Mouse (Mus musculus) T-cell, adult 2 months (primary cell): ENCODE data around the gene Ryr3.

ENCODE experiments used
- DNase-seq: peaks from one replicate; pipeline ENCODE4 v3.0.0; 2022; ENCODE audit warnings: low spot score

Ryr3 gene

DNA sequence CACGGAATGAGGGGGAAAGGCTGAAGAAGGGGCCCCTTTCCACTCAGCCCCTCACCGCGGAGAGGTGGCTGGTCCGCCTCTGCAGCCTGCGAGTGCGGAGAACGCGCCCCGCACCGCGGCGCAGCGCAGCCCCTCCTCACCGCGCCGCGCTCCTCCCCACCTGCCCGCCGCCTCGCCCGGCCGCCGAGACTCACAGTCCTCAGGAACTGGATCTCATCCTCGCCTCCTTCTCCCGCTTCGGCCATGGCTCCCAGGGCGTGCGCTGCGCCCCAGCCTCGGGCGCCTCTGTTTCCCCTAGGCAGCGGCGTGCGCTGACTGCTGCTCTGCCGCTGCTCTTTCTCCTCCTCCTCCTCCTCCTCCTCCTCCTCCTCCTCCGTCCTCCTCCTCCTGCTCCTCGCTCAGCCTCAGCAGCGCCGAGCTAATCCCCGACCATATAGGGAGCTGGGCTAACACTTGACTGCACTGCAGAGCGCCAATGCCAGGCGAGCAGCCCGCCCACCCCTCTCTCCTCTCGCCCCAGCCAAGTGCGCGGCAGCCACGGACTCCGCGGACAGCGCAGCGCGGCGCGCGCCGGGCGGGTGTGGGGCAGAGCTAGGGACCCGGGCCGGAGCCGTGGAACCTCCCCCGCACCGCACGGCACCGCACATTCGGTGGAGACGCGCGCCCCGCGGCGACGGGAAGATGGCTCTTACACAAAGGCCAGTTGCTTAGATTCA is at the start of gene Ryr3:
Gene Ryr3, minus strand, starts transcription at position 351 of the 716 bp plus-strand sequence.
- DNase-seq: no peak

DNA sequence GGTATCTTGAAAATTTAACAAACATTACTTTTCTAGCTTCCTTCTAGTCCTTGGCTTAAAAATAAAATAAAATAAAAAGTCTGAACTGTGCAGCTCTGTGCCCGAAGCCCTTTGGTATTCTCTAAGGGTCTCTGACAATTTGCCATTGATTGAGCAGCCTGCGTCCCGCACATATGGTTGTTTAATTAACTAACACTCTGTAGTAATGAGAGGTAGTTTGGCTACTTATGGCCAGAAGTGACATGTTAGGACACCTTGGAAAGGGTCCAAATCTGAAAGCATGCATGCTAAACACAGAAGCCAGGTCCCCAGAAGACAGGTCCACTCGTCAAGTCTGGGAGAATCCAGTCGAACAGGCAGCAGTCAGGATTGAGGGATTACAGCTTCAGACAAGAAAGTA is 22.0 kb upstream of the Ryr3 start:
- no peak for DNase-seq

DNA sequence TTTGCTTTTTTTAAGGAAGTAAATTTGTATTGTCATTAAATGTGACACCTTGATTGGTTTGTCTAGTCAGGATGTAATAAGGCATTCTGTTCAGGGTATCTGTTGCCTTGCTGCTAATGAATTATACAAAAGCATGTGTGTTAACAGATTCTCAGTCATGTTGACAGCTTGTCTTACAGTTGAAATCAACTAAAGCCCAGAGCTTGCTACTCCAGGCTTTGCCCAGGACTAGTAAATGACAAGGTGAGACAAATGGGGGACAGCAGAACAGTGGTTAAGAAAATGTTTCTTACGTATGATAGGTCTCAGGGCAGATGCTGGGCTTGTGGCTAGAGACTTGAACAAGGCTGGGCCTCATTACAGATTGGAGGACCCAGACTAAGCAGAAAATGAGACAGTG is 20.1 kb upstream of the Ryr3 start:
- DNase-seq: no peak

DNA sequence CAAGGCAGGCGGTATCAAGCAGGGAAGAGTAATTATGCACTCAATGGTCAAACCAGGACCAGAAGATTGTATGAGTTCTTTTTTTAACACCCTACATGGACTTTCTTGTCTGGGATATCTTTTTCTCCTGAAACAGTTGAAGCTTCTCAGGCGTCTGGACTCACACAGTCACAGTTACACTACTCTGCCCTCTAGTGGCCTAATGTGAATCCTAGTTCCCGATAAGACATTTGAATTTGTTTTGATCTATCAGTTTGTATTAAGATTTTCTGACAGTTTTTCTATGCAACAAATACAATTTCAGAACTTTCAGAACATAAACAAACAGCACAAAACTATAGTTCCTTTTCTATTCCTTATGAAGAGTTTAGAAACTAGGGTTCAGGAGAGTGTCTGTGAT is 17.7 kb upstream of the Ryr3 start:
- no peak for DNase-seq

DNA sequence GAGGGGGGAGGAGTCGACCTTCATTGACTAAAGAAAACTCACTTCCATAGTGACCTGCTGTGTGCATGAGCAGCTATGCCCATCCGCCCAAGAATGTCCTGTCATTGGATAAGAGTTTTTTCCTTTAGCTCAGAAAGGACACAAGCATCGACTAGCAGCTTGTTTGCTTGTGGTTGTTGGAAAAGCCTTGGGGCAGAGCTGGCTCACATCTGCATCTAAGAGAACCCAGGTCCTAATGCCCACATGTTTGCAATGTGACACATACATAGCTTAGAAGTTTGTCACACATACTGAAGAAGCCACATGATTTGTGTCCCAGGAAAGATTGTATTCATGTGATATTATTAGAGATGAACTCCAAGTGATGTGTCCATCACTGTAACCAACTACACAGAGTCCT is 16.5 kb upstream of the Ryr3 start:
- DNase-seq: no peak

DNA sequence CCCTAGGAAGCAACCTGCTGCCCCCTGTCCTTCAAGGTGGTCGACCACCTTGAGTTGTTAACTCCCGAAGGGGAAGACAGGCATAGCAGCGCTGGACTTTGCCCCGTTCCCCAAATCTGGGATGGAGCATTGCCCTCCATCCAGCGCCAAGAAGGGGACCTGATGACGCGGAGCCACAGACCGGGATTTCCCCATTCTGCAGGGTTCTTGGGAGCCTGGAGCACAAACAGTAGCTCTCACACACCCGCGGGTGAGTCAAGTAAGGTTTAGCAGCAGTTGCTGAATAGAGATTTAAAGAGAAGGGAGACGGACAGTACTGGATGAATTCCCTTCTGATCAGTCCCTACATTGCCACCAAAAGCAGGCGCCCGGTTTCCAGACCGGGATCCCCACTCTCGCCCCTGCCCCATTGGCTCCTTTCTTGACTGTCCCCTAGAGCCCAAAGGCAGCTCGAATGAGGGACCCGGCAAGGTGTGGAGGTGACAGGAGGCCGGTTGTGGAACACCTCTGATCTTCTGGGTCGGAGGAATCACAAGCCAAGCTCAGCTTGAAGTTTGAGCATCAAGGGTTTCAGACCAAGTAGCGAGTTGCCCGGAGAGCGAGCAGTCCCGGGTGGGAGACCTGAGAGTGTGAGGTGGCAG is 671 bp downstream of the Ryr3 start:
- DNase-seq: no peak

DNA sequence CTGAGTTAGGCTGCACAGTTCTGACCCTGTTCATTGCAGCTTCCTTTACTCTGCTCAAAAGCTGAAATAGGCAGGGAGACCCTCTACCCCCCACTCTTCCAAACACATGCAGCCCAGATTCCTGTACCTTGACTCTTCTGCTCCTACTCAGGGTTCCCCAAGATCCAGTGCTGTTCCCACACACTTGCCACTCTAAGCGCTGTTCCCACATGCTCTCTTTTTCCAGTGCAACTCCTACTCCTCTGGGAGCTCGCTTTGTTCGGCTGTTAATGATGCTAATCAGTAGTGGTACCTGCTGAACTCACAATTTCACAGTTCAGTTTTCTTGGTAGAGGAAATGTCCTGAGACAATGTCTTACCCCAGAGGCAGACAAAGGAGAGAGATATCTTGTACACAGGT is 6.9 kb downstream of the Ryr3 start:
- DNase-seq: no peak

DNA sequence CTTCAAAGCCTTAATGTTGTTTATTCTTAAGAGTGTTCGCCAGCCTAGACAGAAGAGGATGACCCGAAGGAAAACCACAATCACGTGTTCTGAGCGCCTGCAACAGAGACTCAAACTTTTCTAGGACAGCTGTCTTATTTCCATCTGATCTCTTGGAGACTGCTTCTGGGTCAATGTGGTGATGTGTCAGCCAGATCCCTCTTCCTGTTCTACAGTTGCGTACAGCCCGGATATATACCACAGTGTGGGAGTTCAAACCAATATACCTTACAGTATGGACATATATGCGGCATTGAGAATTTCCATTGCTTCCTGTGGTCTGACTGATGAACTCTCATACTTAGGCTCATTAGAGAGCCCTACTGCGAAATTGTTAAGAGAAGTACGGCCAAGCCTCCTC is 7.6 kb downstream of the Ryr3 start:
- no peak for DNase-seq

DNA sequence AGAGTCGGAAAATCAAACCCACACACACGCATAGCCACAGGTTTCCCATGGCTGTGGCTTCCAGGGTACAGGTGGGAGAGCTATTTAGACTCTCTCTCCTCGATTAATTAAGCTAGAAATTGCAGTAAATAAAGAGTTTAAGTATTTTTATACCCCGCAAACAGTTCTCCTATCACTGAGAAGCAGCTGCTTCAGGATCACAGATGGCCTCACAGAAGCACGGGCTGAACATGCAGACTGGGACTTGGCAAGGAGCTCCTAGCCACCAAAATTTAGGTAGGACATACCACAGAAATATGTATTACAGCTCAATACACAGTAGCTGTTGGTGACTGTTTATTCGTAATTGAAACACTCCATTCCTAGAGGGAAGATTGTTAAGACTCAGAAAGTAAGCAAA is 14.0 kb downstream of the Ryr3 start:
- DNase-seq: no peak

DNA sequence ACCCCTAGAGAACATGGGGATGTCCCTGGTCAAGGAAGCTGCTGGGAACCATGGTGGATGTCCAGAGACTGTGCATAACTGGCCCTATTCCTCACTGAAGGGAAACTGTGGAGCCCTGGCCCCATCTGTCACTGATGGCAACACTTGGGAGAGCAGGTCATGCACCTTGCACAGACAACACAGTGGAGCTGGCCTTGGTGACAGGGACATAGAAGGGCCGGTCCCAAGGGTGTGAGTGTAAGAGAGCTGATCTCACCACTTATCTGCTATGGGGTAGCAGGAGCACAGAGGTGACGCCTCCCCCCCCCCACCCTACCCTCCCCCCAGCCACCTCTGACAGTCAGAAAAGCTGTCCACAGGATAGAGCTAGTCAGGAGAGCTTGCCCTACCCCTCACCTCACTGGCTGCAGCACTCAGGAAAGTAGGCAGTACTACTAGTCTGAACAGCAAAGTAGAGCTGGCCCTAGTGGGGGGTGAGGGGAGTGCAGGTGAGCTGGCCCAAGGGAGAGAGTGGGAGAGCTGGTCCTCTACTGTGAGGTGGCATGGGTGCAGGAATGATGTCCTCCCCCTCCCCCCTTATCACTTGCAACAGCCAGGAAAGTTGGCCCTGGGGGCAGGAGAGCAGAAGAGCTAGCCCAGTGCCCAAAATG is 17.7 kb downstream of the Ryr3 start:
- no peak for DNase-seq

DNA sequence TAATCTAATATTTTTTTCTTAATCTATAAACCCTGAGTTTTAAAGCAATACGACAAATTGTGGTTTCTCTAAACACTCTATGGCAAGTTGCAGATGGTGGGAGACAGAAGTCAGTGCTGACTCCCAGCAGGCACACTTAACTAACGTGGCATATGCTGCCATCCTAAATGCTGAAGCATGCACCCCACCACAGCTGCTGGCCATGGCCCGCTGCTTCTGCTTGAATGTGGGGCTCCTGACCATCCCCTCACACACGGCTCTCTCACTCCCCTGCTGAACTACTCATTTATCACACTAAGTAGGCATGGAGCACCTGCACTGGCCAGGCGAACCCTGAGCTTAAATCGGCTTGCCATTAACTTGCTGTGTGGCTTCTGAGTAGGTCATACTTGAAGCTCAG is 29.7 kb downstream of the Ryr3 start:
- no peak for DNase-seq

DNA sequence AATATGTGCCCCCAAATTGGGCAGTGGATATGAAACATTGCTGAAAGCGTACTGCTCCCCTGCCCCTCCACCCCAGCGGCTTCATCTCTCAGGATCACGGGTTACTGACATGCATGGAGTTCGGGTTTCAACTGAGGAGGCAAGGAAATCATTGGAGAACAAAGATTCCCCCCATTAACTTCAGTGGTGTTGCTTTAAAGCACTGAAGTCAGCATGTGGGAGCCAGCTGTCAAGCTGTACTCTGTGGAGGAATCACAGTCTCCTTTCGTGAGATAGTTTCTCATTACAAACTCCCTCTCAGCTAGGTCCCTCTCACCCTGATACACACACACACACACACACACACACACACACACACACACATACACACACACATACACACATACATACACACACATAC is 35.2 kb downstream of the Ryr3 start:
- no peak for DNase-seq

DNA sequence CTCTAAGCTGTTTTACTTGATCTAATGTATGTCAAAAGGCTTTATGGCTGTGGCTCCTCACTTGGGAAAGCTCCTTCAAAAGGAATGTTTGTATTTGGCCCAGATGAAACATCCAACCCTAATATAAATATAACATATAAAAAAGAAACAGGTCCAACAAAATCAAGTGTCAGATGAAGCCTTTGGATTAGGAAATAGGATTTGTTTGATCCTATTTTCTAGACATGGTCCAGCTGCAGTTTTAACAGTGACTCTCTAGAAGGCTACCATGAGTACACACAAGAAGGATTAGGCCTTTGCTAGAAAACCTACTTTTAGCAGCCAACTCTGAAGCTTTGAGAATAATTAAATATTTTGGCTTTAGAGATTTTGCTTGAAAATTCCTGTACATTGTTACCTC is 38.8 kb downstream of the Ryr3 start:
- no peak for DNase-seq

DNA sequence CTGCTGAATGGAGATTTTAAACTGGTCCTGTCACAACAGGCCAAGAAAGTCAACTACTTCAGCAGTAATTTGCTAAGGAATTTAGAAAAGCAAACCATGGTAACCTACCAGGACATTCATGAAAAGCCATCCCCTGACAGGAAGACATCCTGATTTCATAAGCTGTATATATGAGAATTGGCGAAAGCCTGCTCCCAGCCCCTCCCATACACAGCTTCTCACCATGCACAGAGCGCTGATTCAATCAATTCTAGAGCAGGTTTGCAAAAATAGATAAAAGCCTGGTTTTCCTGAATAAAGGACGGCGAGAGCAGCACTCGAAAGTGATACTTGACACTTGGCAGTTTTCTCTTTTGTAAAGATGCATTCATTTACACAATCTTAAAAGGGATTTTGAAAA is 40.6 kb downstream of the Ryr3 start:
- no peak for DNase-seq

DNA sequence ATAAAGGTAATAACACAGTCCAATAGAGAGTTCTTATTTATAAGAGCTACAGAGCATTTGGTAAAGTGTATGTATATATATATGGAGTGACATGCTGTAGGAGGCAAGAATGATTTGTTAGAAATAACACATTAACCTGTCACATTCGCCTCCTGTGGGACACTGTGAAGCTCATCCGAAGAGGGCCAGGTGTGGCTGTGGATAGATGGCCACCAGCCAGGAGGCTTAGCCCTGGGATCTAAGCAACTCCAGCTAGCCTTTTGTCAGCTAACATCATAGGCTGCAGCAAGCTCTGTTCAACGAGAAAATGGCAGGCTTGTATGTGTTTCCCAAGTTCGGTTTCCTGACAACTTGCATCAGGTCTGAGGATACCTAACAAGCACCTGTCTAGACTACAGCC is 48.8 kb downstream of the Ryr3 start:
- DNase-seq: no peak

DNA sequence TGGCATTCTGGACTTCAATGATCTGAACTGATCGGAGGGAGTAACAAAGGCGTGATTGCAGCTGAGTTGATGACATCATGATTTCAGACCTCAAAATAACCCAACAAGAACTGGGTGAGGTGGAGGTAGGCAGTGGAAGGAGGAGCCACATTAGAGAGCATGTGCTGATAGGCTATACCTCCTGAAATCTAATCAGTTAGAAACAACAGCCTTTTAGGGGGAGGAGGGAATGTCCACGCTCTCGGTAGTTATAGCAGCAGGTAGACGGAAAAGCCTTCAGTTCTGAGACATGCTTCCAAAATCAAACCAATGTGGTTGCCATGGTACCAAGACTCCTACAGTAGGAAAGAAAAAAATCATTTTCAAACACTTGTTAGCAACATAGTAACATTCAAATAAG is 55.4 kb downstream of the Ryr3 start:
- no peak for DNase-seq

DNA sequence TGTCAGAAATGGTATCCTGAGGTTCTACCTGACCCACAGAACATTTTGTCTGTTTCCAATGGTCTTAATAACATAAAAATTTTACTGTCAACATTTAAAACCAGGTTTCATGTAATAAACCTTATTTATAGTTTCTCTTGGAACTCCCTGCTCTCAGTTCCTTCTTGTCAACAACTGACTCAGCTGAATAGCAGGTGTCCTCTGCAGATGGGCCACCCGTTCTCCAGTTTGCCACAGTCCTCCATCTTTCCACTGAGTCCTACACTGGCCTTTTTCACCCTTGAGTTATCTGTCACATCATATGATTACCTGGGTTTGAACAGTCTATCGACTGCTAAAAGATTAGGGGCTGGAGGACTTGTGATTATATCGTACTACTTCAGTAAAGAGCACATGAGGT is 79.1 kb downstream of the Ryr3 start:
- no peak for DNase-seq

DNA sequence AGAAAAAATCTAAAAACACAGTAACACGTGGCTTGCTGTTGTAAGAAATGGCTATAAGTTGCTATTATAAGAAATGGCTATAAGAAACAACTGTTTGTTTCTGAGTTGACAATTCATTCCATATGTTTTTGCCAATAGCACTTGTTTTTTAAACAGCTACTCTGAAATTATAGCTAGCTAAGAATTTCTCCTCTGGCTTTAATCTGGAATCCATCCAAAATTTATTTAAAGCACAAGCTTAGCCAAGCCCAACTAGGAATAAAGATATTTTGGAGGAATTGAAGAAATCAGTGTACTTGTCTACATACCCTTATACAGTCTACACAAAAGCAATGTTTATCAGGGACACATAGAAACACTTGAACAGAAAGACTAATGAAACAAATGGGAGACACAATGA is 93.4 kb downstream of the Ryr3 start:
- no peak for DNase-seq

DNA sequence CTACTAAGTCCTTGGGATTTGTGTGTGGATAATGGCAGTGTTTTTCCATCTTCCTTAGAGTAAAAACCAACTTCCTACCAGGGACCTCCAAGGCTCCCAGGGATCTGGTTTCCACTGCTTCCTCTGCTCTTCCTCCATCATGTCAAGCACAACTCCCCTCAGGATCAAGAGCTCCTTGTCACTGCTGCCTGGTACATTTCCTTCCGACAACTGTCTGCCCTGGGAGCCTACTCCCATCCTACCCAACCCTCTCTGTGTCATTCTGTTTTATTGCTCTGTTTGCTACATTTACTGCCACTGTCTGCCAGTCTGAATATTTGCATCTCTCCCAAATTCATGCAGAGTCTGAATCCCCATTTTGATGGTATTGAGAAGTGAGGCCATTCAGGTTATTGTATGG is 97.8 kb downstream of the Ryr3 start:
- no peak for DNase-seq

DNA sequence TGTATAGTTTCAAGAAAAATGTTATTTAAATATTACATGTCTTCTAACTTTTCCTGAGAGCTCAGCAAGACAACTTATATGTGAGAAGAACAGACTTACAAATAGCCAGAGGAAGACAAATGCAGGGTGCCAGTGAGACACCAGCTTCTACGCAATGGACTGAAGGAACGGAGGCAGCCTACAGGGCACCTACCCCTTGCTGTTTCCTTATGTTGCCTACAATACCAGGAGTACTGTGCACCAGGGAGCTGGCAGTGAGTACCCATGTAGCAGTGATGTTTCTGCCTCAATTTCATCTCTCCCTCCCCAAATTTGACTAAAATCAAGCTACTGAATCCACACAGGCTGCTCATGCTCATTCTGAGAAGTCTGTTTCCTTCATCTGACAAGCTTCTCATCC is 100.1 kb downstream of the Ryr3 start:
- no peak for DNase-seq

DNA sequence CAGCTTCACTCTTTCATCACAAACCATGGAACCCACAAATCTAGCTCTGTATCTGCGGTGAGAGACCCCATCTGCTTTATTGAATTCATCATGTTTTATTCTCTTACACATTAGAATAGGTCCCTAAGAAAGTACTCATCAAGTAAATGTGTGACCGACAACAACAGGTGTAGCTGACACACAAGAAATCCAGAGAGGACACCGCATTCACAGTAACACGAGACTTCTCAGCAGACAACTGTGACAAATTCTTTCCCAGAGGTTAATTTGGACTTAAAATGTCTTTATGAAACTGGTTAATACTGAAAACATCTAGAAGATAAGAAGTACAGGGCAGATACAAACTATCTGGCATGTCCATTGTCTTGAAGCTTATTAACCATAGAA is 101.0 kb downstream of the Ryr3 start:
- no peak for DNase-seq

DNA sequence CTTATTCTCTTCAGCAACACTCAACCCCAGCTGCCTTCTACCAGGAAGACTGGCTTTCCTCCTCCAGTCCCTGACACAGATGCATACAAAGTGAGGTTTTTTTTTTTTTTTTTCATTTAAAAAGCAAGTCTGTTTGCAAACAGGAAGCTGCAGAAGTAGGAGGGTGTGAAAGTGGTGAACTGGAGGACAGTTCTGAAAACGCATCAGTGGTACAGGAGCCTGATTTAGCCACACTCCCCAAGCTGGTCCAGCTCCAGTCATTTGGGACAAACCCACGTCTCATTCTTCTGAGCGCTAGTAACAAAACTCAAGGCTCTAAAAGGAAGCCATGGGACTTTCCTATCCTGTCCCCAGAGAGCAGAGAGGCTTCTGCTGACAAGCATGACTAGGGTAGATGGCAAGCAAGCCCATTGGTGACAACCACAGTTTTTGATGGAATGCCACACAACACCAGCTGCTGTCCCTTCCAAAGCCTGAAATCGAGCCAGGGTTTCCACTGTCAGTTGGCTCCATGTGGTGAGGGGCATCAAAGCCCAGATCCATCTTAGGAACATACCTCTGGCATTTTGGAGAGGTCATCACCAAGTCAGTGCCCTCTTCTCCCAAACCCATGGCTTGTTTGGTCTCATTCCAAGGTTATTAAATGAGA is 101.5 kb downstream of the Ryr3 start:
- DNase-seq: no peak

DNA sequence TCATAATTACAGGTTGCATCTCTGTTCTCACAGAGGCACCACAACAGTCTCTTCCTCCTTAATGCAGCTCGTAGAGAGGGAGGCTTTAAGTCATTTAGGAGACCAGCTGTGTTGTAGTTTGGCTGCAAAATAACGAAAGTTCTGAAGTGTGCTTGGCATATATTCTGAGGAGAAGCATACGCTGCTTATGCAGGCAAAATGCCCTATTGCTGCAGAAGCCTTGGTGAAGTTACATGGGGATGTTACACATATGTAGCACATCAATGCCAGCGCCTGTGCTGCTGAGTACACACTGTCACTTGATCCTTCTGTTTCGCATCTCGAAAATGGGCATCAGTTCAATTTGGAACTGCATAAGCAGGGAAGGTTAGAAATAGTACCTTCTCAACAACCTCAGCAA is 112.3 kb downstream of the Ryr3 start:
- no peak for DNase-seq
